Mouse (Mus musculus): ENCODE results near the gene Tnpo1. TPM values are rescaled to one million over a fixed set of nuclear protein-coding genes. Genes with fewer than 3 reads are reported as not detected.
"Not testable (repeated sequence)": the region's sequence is repeated elsewhere in the genome, so short reads cannot be mapped to it uniquely, and the experiment has no call there.

Tnpo1 gene
- total RNA-seq, 4 experiments from 2014 or later: 30.7 to 34.4 (median 31.1) TPM

GRCm38 (mm10) chr13:98819094-98819493 lies 107.1 kb downstream of the Tnpo1 start:
- no peak for DNase-seq (ENCODE audit: low spot score in 2 of 2)

- DNase-seq (ENCODE audit: low spot score in 2 of 2): no peak
Observed at GRCm38 (mm10) chr13:98818205-98818604, 108.0 kb downstream of the Tnpo1 start.

- DNase-seq (ENCODE audit: low spot score in 2 of 2): no peak
Observed at GRCm38 (mm10) chr13:98817766-98818165, 108.4 kb downstream of the Tnpo1 start.

GRCm38 (mm10) chr13:98816981-98817660 lies 109.1 kb downstream of the Tnpo1 start:
- not testable (repeated sequence) for DNase-seq (ENCODE audit: low spot score in 2 of 2)

- no peak for DNase-seq (ENCODE audit: low spot score in 2 of 2)
Observed at GRCm38 (mm10) chr13:98816571-98816970, 109.6 kb downstream of the Tnpo1 start.

GRCm38 (mm10) chr13:98815147-98815785 lies 110.9 kb downstream of the Tnpo1 start, which contains the start of gene Fcho2:
Fcho2 (minus strand) TSS chr13:98815449.
- peak; percentile 98 for DNase-seq (ENCODE audit: low spot score in 2 of 2)

- peak; percentile 18 to 56 for DNase-seq (ENCODE audit: low spot score in 2 of 2)
Observed at GRCm38 (mm10) chr13:98814275-98815040, 111.7 kb downstream of the Tnpo1 start.

GRCm38 (mm10) chr13:98813596-98814274 lies 112.4 kb downstream of the Tnpo1 start:
- DNase-seq (ENCODE audit: low spot score in 2 of 2): no peak

- no peak for DNase-seq (ENCODE audit: low spot score in 2 of 2)
Observed at GRCm38 (mm10) chr13:98813167-98813566, 113.0 kb downstream of the Tnpo1 start.

- no peak for DNase-seq (ENCODE audit: low spot score in 2 of 2)
Observed at GRCm38 (mm10) chr13:98812285-98812684, 113.9 kb downstream of the Tnpo1 start.

- no peak for DNase-seq (ENCODE audit: low spot score in 2 of 2)
Observed at GRCm38 (mm10) chr13:98810143-98810542, 116.0 kb downstream of the Tnpo1 start.

GRCm38 (mm10) chr13:98809087-98809486 lies 117.1 kb downstream of the Tnpo1 start:
- no peak for DNase-seq (ENCODE audit: low spot score in 2 of 2)

- no peak for DNase-seq (ENCODE audit: low spot score in 2 of 2)
Observed at GRCm38 (mm10) chr13:98804480-98804879, 121.7 kb downstream of the Tnpo1 start.

GRCm38 (mm10) chr13:98803699-98804098 lies 122.5 kb downstream of the Tnpo1 start:
- no peak for DNase-seq (ENCODE audit: low spot score in 2 of 2)

GRCm38 (mm10) chr13:98802957-98803356 lies 123.2 kb downstream of the Tnpo1 start:
- no peak for DNase-seq (ENCODE audit: low spot score in 2 of 2)

- no peak for DNase-seq (ENCODE audit: low spot score in 2 of 2)
Observed at GRCm38 (mm10) chr13:98795511-98795910, 130.7 kb downstream of the Tnpo1 start.

GRCm38 (mm10) chr13:98792864-98793263 lies 133.3 kb downstream of the Tnpo1 start:
- no peak for DNase-seq (ENCODE audit: low spot score in 2 of 2)

- no peak for DNase-seq (ENCODE audit: low spot score in 2 of 2)
Observed at GRCm38 (mm10) chr13:98791693-98792092, 134.5 kb downstream of the Tnpo1 start.

Measured in gastrocnemius, adult 8-10 months (tissue).